Comparison of ENCODE assay signal across 10 mouse cellular contexts in genomic region chr16:30235577-30235976, GRCm38 (mm10). TPM values are rescaled to one million over a fixed set of nuclear protein-coding genes. Genes with fewer than 3 reads are reported as not detected.
DNase-seq lines count a peak whose midpoint lies in the region; ATAC-seq and TF ChIP-seq lines count a peak whose summit lies in the region.
"Had no signal": no experiment of that assay in that cellular context is flagged by ENCODE, and none has a peak within 500 bp of the region (broad histone marks: within the 10 kb centered on the region; RNA-seq: fewer than 3 reads in every experiment).

No protein-coding gene starts in this region.

- in situ Hi-C loops in CH12.LX (cut with MboI; ENCODE audit: low pct_ligation_motif_present, low pct_unique_long_range_greater_than_20kb, low sequenced_read_pairs): no loop called here

- 56% methylated on average over 2 of the region's 2 CpGs for WGBS in kidney, embryonic 15.5 days
- 30% methylated on average over 2 of the region's 2 CpGs for WGBS in intestine, embryonic 15.5 days

- no peak overlapping the region for H3K4me3 ChIP-seq in kidney, embryonic 15.5 days (replicated peaks)
- H3K4me3 ChIP-seq in CH12.LX (replicated peaks in 1 of 3; ENCODE audit: low read depth in 2 of 3, low read length in 2 of 3, poor library complexity in 1 of 3): no peak overlapping the region
- H3K4me3 ChIP-seq in intestine, embryonic 15.5 days (replicated peaks): no peak overlapping the region

- dilution Hi-C loops in CH12.LX (cut with MboI; ENCODE audit: extremely low pct_ligation_motif_present, extremely low pct_unique_long_range_greater_than_20kb, low sequenced_read_pairs): no loop called here

- H3K4me2 ChIP-seq in kidney, embryonic 15.5 days: peak overlapping the region; percentile 72
- peak overlapping the region; percentile 88 for H3K4me2 ChIP-seq in CH12.LX (ENCODE audit: insufficient read depth, low read depth, poor library complexity, severe bottlenecking)
- H3K4me2 ChIP-seq in intestine, embryonic 15.5 days (replicated peaks): peak overlapping the region; percentile 93

- TF ChIP-seq EP300 in CH12.LX (IDR thresholded peaks at IDR 0.05; ENCODE audit: low read length): no peak

- no peak for ATAC-seq in kidney, embryonic 15.5 days (replicated peaks; ENCODE audit: low FRiP score)
- peak; percentile 8; the same call in 1 of the 2 replicates for ATAC-seq in intestine, embryonic 15.5 days

- H3K36me3 ChIP-seq in kidney, embryonic 15.5 days: no peaks in the 10 kb centered on the region
- H3K36me3 ChIP-seq in CH12.LX (replicated peaks in 1 of 2; ENCODE audit: control insufficient read depth in 1 of 2, insufficient read depth in 1 of 2, low read length in 1 of 2): no peaks in the 10 kb centered on the region
- no peaks in the 10 kb centered on the region for H3K36me3 ChIP-seq in intestine, embryonic 15.5 days

- no peak for TF ChIP-seq RAD21 in CH12.LX (IDR thresholded peaks at IDR 0.05; ENCODE audit: low read depth, low read length)

- 0 out of 2 replicates have a peak overlapping the region, but pooled peaks have one; percentile 4 for H3K9ac ChIP-seq in kidney, embryonic 15.5 days
- peak overlapping the region; percentile 46 for H3K9ac ChIP-seq in CH12.LX (ENCODE audit: insufficient read depth, low read depth)
- H3K9ac ChIP-seq in intestine, embryonic 15.5 days: no peak overlapping the region

- TF ChIP-seq POLR2A in CH12.LX (IDR thresholded peaks at IDR 0.05; ENCODE audit: low read depth, low read length): no peak

- peak overlapping the region; percentile 51; the same call in 1 of the 2 replicates for H3K27ac ChIP-seq in kidney, embryonic 15.5 days
- H3K27ac ChIP-seq in CH12.LX (ENCODE audit: insufficient read depth, low read depth): no peak overlapping the region
- peak overlapping the region; percentile 4; the same call in 1 of the 2 replicates for H3K27ac ChIP-seq in intestine, embryonic 15.5 days

- peak; percentile 5 for DNase-seq in cerebellum, adult 9-10 months
- DNase-seq in cerebellum, adult 8-10 months: no peak
- DNase-seq in kidney, adult 8-10 months: no peak
- DNase-seq in CH12.LX (ENCODE audit: extremely low read depth): no peak
- no peak for DNase-seq in ovary, postnatal 14 days (ENCODE audit: low spot score)
- no peak for DNase-seq in adrenal gland, postnatal 10 days

- peaks cover 49% of the 10 kb centered on the region for H3K27me3 ChIP-seq in kidney, embryonic 15.5 days
- H3K27me3 ChIP-seq in CH12.LX (replicated peaks): peaks cover 44% of the 10 kb centered on the region
- no peaks in the 10 kb centered on the region; the same call in 1 of the 2 replicates for H3K27me3 ChIP-seq in intestine, embryonic 15.5 days (replicated peaks)

- no peak for TF ChIP-seq CTCF in CH12.LX (conservative IDR thresholded peaks at IDR 0.05 in 1 of 2, IDR thresholded peaks at IDR 0.05 in 1 of 2; ENCODE audit: low read depth in 2 of 2, low read length in 2 of 2)

- H3K79me2 ChIP-seq in CH12.LX (replicated peaks; ENCODE audit: control insufficient read depth, extremely low read depth, insufficient read depth, poor library complexity, severe bottlenecking): no peaks in the 10 kb centered on the region

- H3K9me3 ChIP-seq in kidney, embryonic 15.5 days (replicated peaks): no peaks in the 10 kb centered on the region
- H3K9me3 ChIP-seq in CH12.LX (replicated peaks; ENCODE audit: low read length): no peaks in the 10 kb centered on the region
- H3K9me3 ChIP-seq in intestine, embryonic 15.5 days: no peaks in the 10 kb centered on the region

- peaks cover 36% of the 10 kb centered on the region for H3K4me1 ChIP-seq in kidney, embryonic 15.5 days
- H3K4me1 ChIP-seq in CH12.LX (ENCODE audit: control insufficient read depth in 1 of 2, insufficient read depth in 2 of 2): peaks cover 13 to 36% of the 10 kb centered on the region in 2 experiments
- H3K4me1 ChIP-seq in intestine, embryonic 15.5 days (replicated peaks): peaks cover 21% of the 10 kb centered on the region

TF ChIP-seq in CH12.LX, 34 proteins besides CTCF, POLR2A, EP300 and RAD21:
- TF ChIP-seq TCF12 (IDR thresholded peaks at IDR 0.05; ENCODE audit: low read depth, low read length) (no peak), MXI1 (IDR thresholded peaks at IDR 0.05; ENCODE audit: low read depth, low read length) (no peak), BHLHE40 (IDR thresholded peaks at IDR 0.05; ENCODE audit: low read depth, low read length) (no peak), PAX5 (IDR thresholded peaks at IDR 0.05; ENCODE audit: low read length) (no peak), MAZ (IDR thresholded peaks at IDR 0.05; ENCODE audit: low read depth, low read length) (no peak), MAX (IDR thresholded peaks at IDR 0.05; ENCODE audit: low read length) (no peak), ZC3H11A (IDR thresholded peaks at IDR 0.05; ENCODE audit: low read depth, low read length) (no peak), JUND (conservative IDR thresholded peaks at IDR 0.05; ENCODE audit: low read depth, low read length) (no peak), MYC (IDR thresholded peaks at IDR 0.05; ENCODE audit: low read depth, low read length) (no peak), ETS1 (conservative IDR thresholded peaks at IDR 0.05; ENCODE audit: low read depth, low read length) (no peak), IRF4 (IDR thresholded peaks at IDR 0.05; ENCODE audit: low read depth, low read length) (0 out of 2 replicates have a peak, but pooled peaks have one; percentile 18), ELF1 (IDR thresholded peaks at IDR 0.05; ENCODE audit: low read depth, low read length) (no peak), MEF2A (IDR thresholded peaks at IDR 0.05; ENCODE audit: borderline replicate concordance, low read depth, low read length) (0 out of 2 replicates have a peak, but pooled peaks have one; percentile 23), HCFC1 (IDR thresholded peaks at IDR 0.05; ENCODE audit: low read depth, low read length) (no peak), USF2 (conservative IDR thresholded peaks at IDR 0.05; ENCODE audit: low read depth, low read length) (no peak)
TF ChIP-seq in CH12.LX: peak in this region for 2.

RNA-seq across cellular contexts. Expression of gene Cpn2, which starts 31.7 kb away (rescaled TPM):
- polyA plus RNA-seq in kidney, embryonic 15.5 days (2015; fragmentation: Nextera tagmentation; extraction: Ambion mirVana): 0.04 and 0.08 TPM in 2 replicates
- not detected in 2 replicates for total RNA-seq in CH12.LX (2012; rRNA removed)
- not detected in 2 replicates for total RNA-seq in CH12.LX (2014; rRNA removed)
- not detected in 2 replicates for polyA plus RNA-seq in CH12.LX (2012; ENCODE audit: insufficient read length, low read depth)
- polyA plus RNA-seq in intestine, embryonic 15.5 days (2015; fragmentation: Nextera tagmentation; extraction: Ambion mirVana): 0.19 and 0.20 TPM in 2 replicates
- total RNA-seq in adrenal gland, postnatal 10 days (2021): 10 to 100 TPM; 19.5 to 28.3 TPM
- total RNA-seq: layer of hippocampus, postnatal 10 days had no signal
- polyA plus RNA-seq: frontal cortex, adult 2 months had no signal

RNA-seq across cellular contexts. Expression of gene Lrrc15, which starts 47.5 kb away (rescaled TPM):
- 0.99 and 1.2 TPM in 2 replicates for polyA plus RNA-seq in kidney, embryonic 15.5 days (2015; fragmentation: Nextera tagmentation; extraction: Ambion mirVana)
- total RNA-seq in CH12.LX (2012; rRNA removed) (not detected in 2 replicates), CH12.LX (2014; rRNA removed) (not detected in 2 replicates)
- not detected in 2 replicates for polyA plus RNA-seq in CH12.LX (2012; ENCODE audit: insufficient read length, low read depth)
- 0.43 and 0.44 TPM in 2 replicates for polyA plus RNA-seq in intestine, embryonic 15.5 days (2015; fragmentation: Nextera tagmentation; extraction: Ambion mirVana)
- 1 to 10 TPM in 1 of 2 experiments, under 1 TPM in 1; 0.27 to 1.3 TPM for total RNA-seq in adrenal gland, postnatal 10 days (2021)
- polyA plus RNA-seq: frontal cortex, adult 2 months had no signal
